Mouse (Mus musculus): ENCODE measurements around the gene Kdm4a. TPM values are rescaled to one million over a fixed set of nuclear protein-coding genes. Genes with fewer than 3 reads are reported as not detected.

Gene Kdm4a
- polyA plus RNA-seq, 1 experiment from 2014 or later = 58.5 TPM

DNA sequence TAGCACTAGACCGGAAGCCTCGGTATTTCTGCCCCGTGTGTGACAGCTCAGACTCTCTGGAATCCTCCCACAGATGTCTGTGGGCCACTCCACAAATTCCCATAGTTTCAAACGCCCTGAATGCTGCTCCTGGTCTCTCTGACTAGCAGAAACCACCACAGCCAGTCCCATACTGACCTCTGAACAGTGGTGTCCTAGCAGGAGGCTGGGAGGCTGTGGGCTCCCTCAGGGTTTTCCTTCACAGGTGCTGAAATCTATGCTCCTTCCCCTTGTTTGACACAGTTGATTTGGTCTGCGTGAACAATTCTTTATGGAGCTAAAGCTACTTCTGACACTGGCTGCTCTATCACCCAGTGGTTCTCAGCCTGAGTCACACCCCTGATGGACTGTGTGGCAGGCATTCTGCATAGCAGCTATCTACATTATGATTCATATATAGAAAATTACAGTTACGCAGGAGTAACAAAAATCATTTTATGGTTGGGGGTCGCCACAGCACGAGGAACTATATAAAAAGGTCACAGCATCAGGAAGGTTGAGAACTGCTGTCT lies 76.5 kb downstream of the Kdm4a start:
- H3K36me3 ChIP-seq (replicated peaks) = peaks cover 4% of the 10 kb centered on the region
- H3K4me1 ChIP-seq = no peaks in the 10 kb centered on the region
- no peak for ATAC-seq (ENCODE audit: low FRiP score)
- WGBS = 87% methylated on average over 8 of the region's 8 CpGs
- no peak overlapping the region for H3K4me3 ChIP-seq (replicated peaks)
- H3K9ac ChIP-seq = no peak overlapping the region
- H3K4me2 ChIP-seq = no peak overlapping the region
- no peaks in the 10 kb centered on the region for H3K27me3 ChIP-seq
- no peak overlapping the region for H3K27ac ChIP-seq
- H3K9me3 ChIP-seq = no peaks in the 10 kb centered on the region

- H3K9me3 ChIP-seq = no peaks in the 10 kb centered on the region
- no peaks in the 10 kb centered on the region; the same call in none of the 2 replicates for H3K36me3 ChIP-seq (replicated peaks)
- H3K27ac ChIP-seq = no peak overlapping the region
- WGBS = 89% methylated on average over 6 of the region's 6 CpGs
- no peak overlapping the region for H3K4me3 ChIP-seq (replicated peaks)
- H3K4me2 ChIP-seq = no peak overlapping the region
- ATAC-seq (ENCODE audit: low FRiP score) = no peak
- H3K9ac ChIP-seq = no peak overlapping the region
- no peaks in the 10 kb centered on the region for H3K27me3 ChIP-seq
- no peaks in the 10 kb centered on the region for H3K4me1 ChIP-seq
Observed at GRCm38 (mm10) chr4:118101497-118101896, 78.3 kb downstream of the Kdm4a start.

GRCm38 (mm10) chr4:118099637-118100364 lies 80.0 kb downstream of the Kdm4a start:
- H3K4me2 ChIP-seq = no peak overlapping the region
- no peaks in the 10 kb centered on the region for H3K27me3 ChIP-seq
- no peaks in the 10 kb centered on the region; the same call in none of the 2 replicates for H3K36me3 ChIP-seq (replicated peaks)
- WGBS = 92% methylated on average over 8 of the region's 8 CpGs
- H3K9me3 ChIP-seq = no peaks in the 10 kb centered on the region
- no peaks in the 10 kb centered on the region for H3K4me1 ChIP-seq
- H3K27ac ChIP-seq = no peak overlapping the region
- H3K4me3 ChIP-seq (replicated peaks) = no peak overlapping the region
- no peak for ATAC-seq (ENCODE audit: low FRiP score)
- H3K9ac ChIP-seq = no peak overlapping the region

DNA sequence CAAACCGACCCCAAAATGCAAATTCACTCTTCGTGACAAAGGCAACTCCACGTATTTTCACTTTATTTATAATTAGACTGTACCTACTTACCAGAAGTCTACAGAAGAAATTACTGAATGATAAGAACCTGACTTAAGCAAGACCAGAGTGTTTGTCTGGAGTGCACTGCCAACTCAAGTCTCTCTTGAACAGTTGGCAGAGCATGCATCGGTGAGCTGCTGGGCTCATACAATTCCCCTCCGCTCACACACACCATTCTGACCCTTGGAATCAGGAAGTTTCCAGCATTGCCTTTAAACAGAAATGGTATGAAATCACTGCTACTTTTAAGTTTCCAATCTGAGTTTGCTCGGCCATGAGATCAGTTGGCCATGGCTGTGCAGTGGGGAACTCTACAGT lies 81.3 kb downstream of the Kdm4a start:
- H3K27ac ChIP-seq = no peak overlapping the region
- no peak overlapping the region for H3K4me2 ChIP-seq
- no peak overlapping the region for H3K4me3 ChIP-seq (replicated peaks)
- H3K4me1 ChIP-seq = no peaks in the 10 kb centered on the region
- H3K9ac ChIP-seq = no peak overlapping the region
- no peaks in the 10 kb centered on the region for H3K9me3 ChIP-seq
- no peaks in the 10 kb centered on the region; the same call in none of the 2 replicates for H3K36me3 ChIP-seq (replicated peaks)
- no peaks in the 10 kb centered on the region for H3K27me3 ChIP-seq
- WGBS = 96% methylated on average over 6 of the region's 6 CpGs
- ATAC-seq (ENCODE audit: low FRiP score) = no peak

- 87% methylated on average over 6 of the region's 6 CpGs for WGBS
- ATAC-seq (ENCODE audit: low FRiP score) = no peak
Observed at GRCm38 (mm10) chr4:118096069-118096468, 83.8 kb downstream of the Kdm4a start.

GRCm38 (mm10) chr4:118092784-118093457 lies 86.9 kb downstream of the Kdm4a start:
- no peak for ATAC-seq (ENCODE audit: low FRiP score)
- peaks cover 5% of the 10 kb centered on the region; the same call in 1 of the 2 replicates for H3K4me1 ChIP-seq
- no peaks in the 10 kb centered on the region for H3K36me3 ChIP-seq (replicated peaks)
- WGBS = 95% methylated on average over 11 of the region's 11 CpGs
- no peak overlapping the region for H3K27ac ChIP-seq
- H3K4me2 ChIP-seq = no peak overlapping the region
- no peaks in the 10 kb centered on the region for H3K9me3 ChIP-seq
- H3K4me3 ChIP-seq (replicated peaks) = no peak overlapping the region
- H3K9ac ChIP-seq = no peak overlapping the region
- no peaks in the 10 kb centered on the region for H3K27me3 ChIP-seq

More at GRCm38 (mm10) chr4:118096069-118096468, 83.8 kb downstream of the Kdm4a start:
- Histone ChIP-seq H3K4me3 (replicated peaks) (no peak overlapping the region), H3K27ac (no peak overlapping the region), H3K9me3 (no peaks in the 10 kb centered on the region), H3K4me2 (no peak overlapping the region), H3K27me3 (no peaks in the 10 kb centered on the region), H3K9ac (no peak overlapping the region), H3K36me3 (replicated peaks) (no peaks in the 10 kb centered on the region; the same call in 1 of the 2 replicates), H3K4me1 (no peaks in the 10 kb centered on the region)

- no peak overlapping the region for H3K27ac ChIP-seq
- no peak overlapping the region for H3K9ac ChIP-seq
- no peaks in the 10 kb centered on the region for H3K36me3 ChIP-seq (replicated peaks)
- H3K4me1 ChIP-seq = peaks cover 5% of the 10 kb centered on the region; the same call in 1 of the 2 replicates
- WGBS = 92% methylated on average over 11 of the region's 11 CpGs
- H3K4me2 ChIP-seq = no peak overlapping the region
- ATAC-seq (ENCODE audit: low FRiP score) = no peak
- no peak overlapping the region for H3K4me3 ChIP-seq (replicated peaks)
- H3K27me3 ChIP-seq = no peaks in the 10 kb centered on the region
- no peaks in the 10 kb centered on the region for H3K9me3 ChIP-seq
Observed at GRCm38 (mm10) chr4:118090449-118090848, 89.4 kb downstream of the Kdm4a start.

- ATAC-seq (ENCODE audit: low FRiP score) = no peak
- Histone ChIP-seq H3K9ac (no peak overlapping the region), H3K36me3 (replicated peaks) (no peaks in the 10 kb centered on the region), H3K4me1 (peaks cover 5% of the 10 kb centered on the region; the same call in 1 of the 2 replicates), H3K4me2 (no peak overlapping the region), H3K4me3 (replicated peaks) (no peak overlapping the region), H3K27me3 (no peaks in the 10 kb centered on the region), H3K27ac (no peak overlapping the region), H3K9me3 (no peaks in the 10 kb centered on the region)
- WGBS = 63% methylated on average over 9 of the region's 9 CpGs
Observed at GRCm38 (mm10) chr4:118089939-118090338, 89.9 kb downstream of the Kdm4a start.

GRCm38 (mm10) chr4:118088771-118089170 lies 91.1 kb downstream of the Kdm4a start:
- no peak for ATAC-seq (ENCODE audit: low FRiP score)
- H3K27ac ChIP-seq = no peak overlapping the region
- H3K27me3 ChIP-seq = no peaks in the 10 kb centered on the region
- no peaks in the 10 kb centered on the region for H3K36me3 ChIP-seq (replicated peaks)
- H3K4me3 ChIP-seq (replicated peaks) = no peak overlapping the region
- no peak overlapping the region for H3K4me2 ChIP-seq
- no peak overlapping the region for H3K9ac ChIP-seq
- WGBS = 86% methylated on average over 2 of the region's 2 CpGs
- H3K4me1 ChIP-seq = peaks cover 5% of the 10 kb centered on the region; the same call in 1 of the 2 replicates
- no peaks in the 10 kb centered on the region for H3K9me3 ChIP-seq

Small RNA genes lying within 50 kb of the gene (microRNA-seq; reads per million reads assigned to microRNA genes)
- gene Mir7226 = 3.9 reads per million, percentile 13 among the genes with 10 or more reads in this experiment

Other genes with a start within 250 kb of the Kdm4a start
- 8.5 TPM in 2 replicates for gene St3gal3, start 45.1 kb downstream of the Kdm4a start, polyA plus RNA-seq (2016; fragmentation: Nextera tagmentation; extraction: Ambion mirVana)
- 118 and 122 TPM in 2 replicates for gene Ptprf, start 111.4 kb upstream of the Kdm4a start, polyA plus RNA-seq (2016; fragmentation: Nextera tagmentation; extraction: Ambion mirVana)
- gene Szt2, start 229.2 kb upstream of the Kdm4a start, polyA plus RNA-seq (2016; fragmentation: Nextera tagmentation; extraction: Ambion mirVana) = 15.4 and 15.9 TPM in 2 replicates
- gene Med8, start 229.3 kb upstream of the Kdm4a start, polyA plus RNA-seq (2016; fragmentation: Nextera tagmentation; extraction: Ambion mirVana) = 144 and 154 TPM in 2 replicates
- 27.7 and 30.1 TPM in 2 replicates for gene Elovl1, start 248.1 kb upstream of the Kdm4a start, polyA plus RNA-seq (2016; fragmentation: Nextera tagmentation; extraction: Ambion mirVana)

All from forebrain, embryonic 12.5 days (tissue).